Mouse (Mus musculus): ENCODE data around the gene Hlcs.

DNA sequence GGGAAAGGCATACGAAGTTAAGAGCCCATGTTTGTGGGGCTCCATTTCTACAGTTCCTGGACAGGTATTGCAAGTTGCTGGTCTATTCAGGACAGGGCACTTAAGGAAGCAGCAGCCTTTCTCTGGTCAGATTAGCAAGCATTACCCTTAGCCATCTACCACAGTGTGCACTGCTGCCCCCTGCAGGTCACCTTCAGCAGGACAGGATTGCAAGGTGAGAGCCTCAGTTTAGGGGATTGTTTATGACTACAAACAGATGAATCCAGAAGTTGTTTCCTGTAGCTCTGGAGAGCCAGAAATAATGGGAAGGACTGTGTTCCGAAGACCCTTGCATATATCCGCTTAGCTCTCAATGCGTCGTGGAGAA, 18.5 kb upstream of the Hlcs start:
- no peak for TF ChIP-seq POLR2A (IDR thresholded peaks at IDR 0.05; ENCODE audit: insufficient read depth, low read length)
- TF ChIP-seq CTCF (IDR thresholded peaks at IDR 0.05; ENCODE audit: low read depth, low read length) = peak; percentile 94
- TF ChIP-seq EP300 (IDR thresholded peaks at IDR 0.05; ENCODE audit: insufficient read depth, low read depth, low read length) = no peak

Measured in ES-Bruce4 (cell line).